Mouse (Mus musculus): ENCODE data around the gene Emp1. TPM values are rescaled to one million over a fixed set of nuclear protein-coding genes. Genes with fewer than 3 reads are reported as not detected.
A peak's percentile ranks its signal among the peaks of the same experiment; 100 is the strongest.

The Emp1 gene
- polyA plus RNA-seq, 1 experiment = 69.9 TPM

DNA sequence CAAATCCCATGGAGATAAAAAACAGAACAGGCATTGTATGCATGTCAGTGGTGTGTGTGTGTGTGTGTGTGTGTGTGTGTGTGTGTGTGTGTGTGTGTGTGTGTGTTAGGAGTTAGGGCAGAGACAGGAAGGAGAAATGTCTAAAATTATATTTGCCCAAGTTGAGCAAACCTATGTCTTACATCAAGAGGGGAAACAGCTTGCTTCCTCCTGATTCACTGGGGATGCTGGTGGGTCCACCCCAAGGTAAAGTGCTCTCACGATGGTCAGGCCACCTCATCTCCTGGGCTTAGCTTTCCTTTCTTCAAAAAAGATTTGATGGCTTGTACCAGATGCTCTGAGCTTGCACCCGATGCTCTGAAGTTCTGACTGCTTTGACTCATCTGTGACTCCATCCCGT, 38.2 kb upstream of the Emp1 start:
- DNase-seq = peak; percentile 6
- WGBS = 7% methylated on average over 3 of the region's 3 CpGs
- Histone ChIP-seq H3K27me3 (ENCODE audit: control insufficient read depth, insufficient read depth, low read length) (no peaks in the 10 kb centered on the region), H3K36me3 (ENCODE audit: control insufficient read depth, insufficient read depth, low read length) (no peaks in the 10 kb centered on the region), H3K4me3 (ENCODE audit: control insufficient read depth, insufficient read depth, low read length) (no peak overlapping the region), H3K27ac (ENCODE audit: control insufficient read depth, insufficient read depth, low read length) (no peak overlapping the region), H3K4me1 (replicated peaks; ENCODE audit: control insufficient read depth, insufficient read depth, low read length) (peaks cover 31% of the 10 kb centered on the region)
- TF ChIP-seq CTCF (IDR thresholded peaks at IDR 0.05; ENCODE audit: borderline replicate concordance, control insufficient read depth, extremely low read depth, insufficient read depth, low read length, poor library complexity) (no peak), POLR2A (IDR thresholded peaks at IDR 0.05; ENCODE audit: control insufficient read depth, extremely low read depth, insufficient read depth, low read length, poor library complexity) (no peak)

DNA sequence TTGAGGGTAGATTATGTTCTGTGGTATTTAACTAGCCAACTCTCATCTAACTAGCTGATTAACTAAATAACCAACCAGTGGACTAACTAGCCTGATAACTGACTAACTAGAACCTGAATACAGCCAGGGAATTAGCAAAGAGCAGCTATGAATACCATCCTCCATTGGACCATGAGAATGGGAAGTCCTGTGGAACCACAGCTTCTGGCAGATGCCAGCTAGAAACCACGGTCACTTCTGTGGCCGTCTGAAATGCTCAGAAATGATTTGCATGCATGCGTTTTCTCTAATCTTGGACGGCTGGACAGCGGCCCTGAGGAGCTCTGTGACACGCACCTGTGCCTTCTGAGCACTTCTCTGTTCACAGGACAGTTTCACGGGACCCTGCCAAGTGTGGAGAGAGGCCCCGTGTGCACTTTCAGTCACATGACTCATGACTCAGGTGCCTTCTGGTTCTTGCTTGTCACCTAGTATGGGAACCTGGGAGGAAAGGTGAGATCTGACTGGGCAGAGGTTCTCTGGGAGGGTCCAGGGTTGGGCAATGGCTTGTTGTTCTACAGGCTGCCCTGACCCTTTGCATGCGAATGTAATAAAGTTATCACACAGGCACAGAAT, 37.6 kb upstream of the Emp1 start:
- no peak overlapping the region for H3K4me3 ChIP-seq (ENCODE audit: control insufficient read depth, insufficient read depth, low read length)
- peaks cover 31% of the 10 kb centered on the region for H3K4me1 ChIP-seq (replicated peaks; ENCODE audit: control insufficient read depth, insufficient read depth, low read length)
- DNase-seq = peak; percentile 26
- TF ChIP-seq POLR2A (IDR thresholded peaks at IDR 0.05; ENCODE audit: control insufficient read depth, extremely low read depth, insufficient read depth, low read length, poor library complexity) = no peak
- TF ChIP-seq CTCF (IDR thresholded peaks at IDR 0.05; ENCODE audit: borderline replicate concordance, control insufficient read depth, extremely low read depth, insufficient read depth, low read length, poor library complexity) = no peak
- no peaks in the 10 kb centered on the region for H3K27me3 ChIP-seq (ENCODE audit: control insufficient read depth, insufficient read depth, low read length)
- 13% methylated on average over 9 of the region's 9 CpGs for WGBS
- H3K27ac ChIP-seq (ENCODE audit: control insufficient read depth, insufficient read depth, low read length) = no peak overlapping the region
- H3K36me3 ChIP-seq (ENCODE audit: control insufficient read depth, insufficient read depth, low read length) = no peaks in the 10 kb centered on the region

DNA sequence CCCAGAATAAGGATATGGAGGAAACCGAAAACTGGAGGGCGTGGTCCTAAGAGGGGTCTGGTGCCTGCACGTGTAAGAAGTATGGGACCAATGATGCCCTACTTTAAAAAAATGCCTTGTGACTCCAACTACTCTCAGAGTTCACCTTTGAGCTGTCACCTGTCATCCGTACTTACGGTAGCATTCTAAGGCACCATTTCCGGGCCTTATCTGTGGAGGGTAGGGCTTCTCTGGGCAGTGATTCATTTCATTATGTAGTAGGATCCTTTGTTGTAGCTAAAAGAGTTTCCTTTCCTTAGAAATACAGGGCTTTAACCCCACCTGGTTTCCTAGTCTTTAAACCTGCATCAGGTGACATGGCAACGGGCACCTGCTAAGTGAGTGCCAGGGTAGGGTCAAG, 35.5 kb upstream of the Emp1 start:
- WGBS = 93% methylated on average over 7 of the region's 7 CpGs
- H3K4me1 ChIP-seq (replicated peaks; ENCODE audit: control insufficient read depth, insufficient read depth, low read length) = peaks cover 31% of the 10 kb centered on the region
- no peak for DNase-seq

DNA sequence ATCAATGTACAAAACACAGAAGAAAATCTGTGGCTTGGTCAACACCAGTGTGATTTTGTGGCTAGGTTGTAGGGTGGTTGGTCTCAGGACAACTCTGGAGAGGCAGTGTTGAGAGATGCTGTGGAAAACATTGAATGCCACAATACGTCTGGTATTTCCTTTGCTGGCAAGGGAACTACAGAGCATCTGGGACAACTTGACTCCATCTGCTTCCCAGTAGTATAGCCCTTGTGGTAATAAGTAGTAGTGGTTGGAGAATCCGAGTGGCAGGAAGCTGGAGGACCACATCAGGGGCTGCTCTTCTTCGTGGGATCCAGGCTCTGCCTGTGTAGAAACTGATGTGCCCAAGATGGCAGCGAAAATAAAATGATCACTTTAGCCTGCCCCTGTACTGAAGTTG, 30.4 kb upstream of the Emp1 start:
- Histone ChIP-seq H3K27ac (ENCODE audit: control insufficient read depth, insufficient read depth, low read length) (no peak overlapping the region), H3K36me3 (ENCODE audit: control insufficient read depth, insufficient read depth, low read length) (no peaks in the 10 kb centered on the region), H3K27me3 (ENCODE audit: control insufficient read depth, insufficient read depth, low read length) (no peaks in the 10 kb centered on the region), H3K4me3 (ENCODE audit: control insufficient read depth, insufficient read depth, low read length) (no peak overlapping the region), H3K4me1 (replicated peaks; ENCODE audit: control insufficient read depth, insufficient read depth, low read length) (no peaks in the 10 kb centered on the region)
- DNase-seq = no peak
- no peak for TF ChIP-seq CTCF (IDR thresholded peaks at IDR 0.05; ENCODE audit: borderline replicate concordance, control insufficient read depth, extremely low read depth, insufficient read depth, low read length, poor library complexity)
- no peak for TF ChIP-seq POLR2A (IDR thresholded peaks at IDR 0.05; ENCODE audit: control insufficient read depth, extremely low read depth, insufficient read depth, low read length, poor library complexity)
- 51% methylated on average over 4 of the region's 4 CpGs for WGBS

More for the DNA sequence above, 35.5 kb upstream of the Emp1 start:
- H3K36me3 ChIP-seq (ENCODE audit: control insufficient read depth, insufficient read depth, low read length) = no peaks in the 10 kb centered on the region
- H3K4me3 ChIP-seq (ENCODE audit: control insufficient read depth, insufficient read depth, low read length) = no peak overlapping the region
- no peaks in the 10 kb centered on the region for H3K27me3 ChIP-seq (ENCODE audit: control insufficient read depth, insufficient read depth, low read length)
- no peak overlapping the region for H3K27ac ChIP-seq (ENCODE audit: control insufficient read depth, insufficient read depth, low read length)
- TF ChIP-seq POLR2A (IDR thresholded peaks at IDR 0.05; ENCODE audit: control insufficient read depth, extremely low read depth, insufficient read depth, low read length, poor library complexity) (no peak), CTCF (IDR thresholded peaks at IDR 0.05; ENCODE audit: borderline replicate concordance, control insufficient read depth, extremely low read depth, insufficient read depth, low read length, poor library complexity) (no peak)

DNA sequence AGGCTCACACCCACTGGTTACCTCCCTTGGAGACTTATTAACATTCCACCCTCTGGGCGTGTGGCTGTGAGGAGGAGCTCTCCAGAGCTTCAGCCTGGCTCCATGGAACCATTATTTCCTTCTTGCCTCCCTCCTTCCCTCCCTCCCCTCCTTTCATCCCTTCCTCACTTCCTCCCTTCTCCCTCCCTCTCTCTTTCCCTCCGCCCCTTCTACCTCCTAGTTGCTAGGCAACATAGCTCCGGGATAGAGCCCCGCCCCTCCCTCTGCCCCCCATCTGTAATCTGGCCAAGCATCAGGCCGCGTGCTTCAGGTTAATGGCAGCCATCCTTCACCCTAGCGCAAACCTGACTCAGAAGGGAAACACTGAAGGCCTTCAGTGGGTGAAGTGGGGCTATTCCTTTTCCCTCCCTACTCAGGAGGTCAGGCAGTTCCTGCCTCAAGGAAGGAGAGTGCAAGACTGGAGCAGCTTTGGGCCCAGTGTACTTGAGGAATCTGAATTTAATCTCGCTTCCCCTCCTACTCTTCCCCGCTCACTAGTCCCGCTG, 29.5 kb upstream of the Emp1 start:
- Histone ChIP-seq H3K27ac (ENCODE audit: control insufficient read depth, insufficient read depth, low read length) (no peak overlapping the region), H3K4me1 (replicated peaks; ENCODE audit: control insufficient read depth, insufficient read depth, low read length) (no peaks in the 10 kb centered on the region), H3K27me3 (ENCODE audit: control insufficient read depth, insufficient read depth, low read length) (no peaks in the 10 kb centered on the region), H3K4me3 (ENCODE audit: control insufficient read depth, insufficient read depth, low read length) (no peak overlapping the region), H3K36me3 (ENCODE audit: control insufficient read depth, insufficient read depth, low read length) (no peaks in the 10 kb centered on the region)
- DNase-seq = no peak
- 91% methylated on average over 10 of the region's 10 CpGs for WGBS
- TF ChIP-seq CTCF (IDR thresholded peaks at IDR 0.05; ENCODE audit: borderline replicate concordance, control insufficient read depth, extremely low read depth, insufficient read depth, low read length, poor library complexity) (no peak), POLR2A (IDR thresholded peaks at IDR 0.05; ENCODE audit: control insufficient read depth, extremely low read depth, insufficient read depth, low read length, poor library complexity) (no peak)

DNA sequence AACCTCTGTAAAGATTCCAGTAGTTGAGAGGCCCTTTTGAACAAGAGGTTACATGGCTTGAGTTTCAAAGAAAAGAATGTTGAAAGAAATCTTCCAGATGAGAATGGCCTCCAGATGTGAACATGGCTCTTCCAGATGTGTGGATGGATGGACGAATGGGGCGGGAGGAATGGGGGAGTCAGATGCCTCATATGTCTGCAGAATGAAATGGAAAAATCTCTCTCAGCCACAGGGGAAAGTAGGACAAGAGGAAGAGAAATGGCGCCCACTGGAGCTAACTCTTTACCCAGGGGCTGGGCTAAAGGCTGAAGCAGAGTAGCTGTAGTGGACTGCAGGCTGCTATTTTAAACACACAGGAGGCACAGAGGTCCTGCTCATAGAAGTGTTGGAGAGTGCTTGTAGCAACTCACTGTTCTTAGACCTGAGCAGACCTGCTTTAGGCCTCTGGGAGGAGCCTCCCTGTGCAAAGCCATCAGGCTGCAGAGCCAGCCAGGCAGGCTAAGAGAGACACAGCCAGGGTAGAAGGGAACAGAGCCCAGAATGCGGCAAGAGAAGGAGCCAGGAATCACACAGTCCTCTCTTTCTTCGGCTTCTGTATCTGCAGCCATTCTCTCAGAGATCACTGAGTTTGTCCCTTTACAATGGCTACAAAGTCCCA, 28.2 kb upstream of the Emp1 start:
- no peak overlapping the region for H3K4me3 ChIP-seq (ENCODE audit: control insufficient read depth, insufficient read depth, low read length)
- H3K4me1 ChIP-seq (replicated peaks; ENCODE audit: control insufficient read depth, insufficient read depth, low read length) = no peaks in the 10 kb centered on the region
- no peak overlapping the region for H3K27ac ChIP-seq (ENCODE audit: control insufficient read depth, insufficient read depth, low read length)
- H3K27me3 ChIP-seq (ENCODE audit: control insufficient read depth, insufficient read depth, low read length) = no peaks in the 10 kb centered on the region
- H3K36me3 ChIP-seq (ENCODE audit: control insufficient read depth, insufficient read depth, low read length) = no peaks in the 10 kb centered on the region
- 92% methylated on average over 5 of the region's 5 CpGs for WGBS
- DNase-seq = no peak
- TF ChIP-seq POLR2A (IDR thresholded peaks at IDR 0.05; ENCODE audit: control insufficient read depth, extremely low read depth, insufficient read depth, low read length, poor library complexity) (no peak), CTCF (IDR thresholded peaks at IDR 0.05; ENCODE audit: borderline replicate concordance, control insufficient read depth, extremely low read depth, insufficient read depth, low read length, poor library complexity) (no peak)
